Mouse (Mus musculus) embryonic fibroblast, embryonic 13.5 days (primary cell): ENCODE data around the gene Rasgrp2. TPM values are rescaled to one million over a fixed set of nuclear protein-coding genes. Genes with fewer than 3 reads are reported as not detected.

ENCODE experiments used
- H3K27ac ChIP-seq: 2 replicates; pipeline ENCODE4 v1.5.1; 2012; ENCODE audit warnings: low read length, control low read depth, inconsistent platforms; ENCODE audit not compliant: insufficient read depth
- H3K4me1 ChIP-seq: 2 replicates; pipeline ENCODE4 v1.6.1; 2011; ENCODE audit warnings: low read length; ENCODE audit not compliant: control insufficient read depth, insufficient read depth
- H3K4me3 ChIP-seq: 2 replicates; pipeline ENCODE4 v1.5.1; 2011; ENCODE audit warnings: mild to moderate bottlenecking, control low read depth, low read length; ENCODE audit not compliant: insufficient read depth
- CTCF ChIP-seq: IDR thresholded peaks from 2 replicates; pipeline ENCODE4 v1.5.1; 2011; ENCODE audit warnings: mild to moderate bottlenecking, control low read depth, low read length, moderate library complexity, borderline replicate concordance; ENCODE audit not compliant: insufficient read depth
- POLR2A ChIP-seq: IDR thresholded peaks from 2 replicates; pipeline ENCODE4 v1.6.1; 2011; ENCODE audit warnings: low read depth, mild to moderate bottlenecking, control low read depth, low read length, moderate library complexity
- polyA plus RNA-seq: library from polyadenylated mRNA; stranded (reverse); fragments of >200 nt; gene quantifications from 2 replicates; pipeline ENCODE4 v1.2.4, GENCODE M21; 2011; ENCODE audit warnings: low read depth; ENCODE audit not compliant: missing spikeins, insufficient read length

Rasgrp2 gene
- polyA plus RNA-seq, 1 experiment, result 1.8 TPM

- Histone ChIP-seq H3K27ac (no peak overlapping the region), H3K4me3 (no peak overlapping the region), H3K4me1 (no peaks in the 10 kb centered on the region)
- TF ChIP-seq CTCF (no peak), POLR2A (no peak)
These were observed 16.7 kb upstream of the Rasgrp2 start for GRCm38 (mm10) chr19:6382323-6382924.

- no peak overlapping the region for H3K27ac ChIP-seq
- no peak overlapping the region for H3K4me3 ChIP-seq
- H3K4me1 ChIP-seq, result no peaks in the 10 kb centered on the region
- TF ChIP-seq CTCF (no peak), POLR2A (no peak)
These were observed 15.7 kb upstream of the Rasgrp2 start for GRCm38 (mm10) chr19:6383470-6383869.

- no peak for TF ChIP-seq CTCF
- TF ChIP-seq POLR2A, result no peak
- Histone ChIP-seq H3K4me3 (no peak within 1 kb of the TSS), H3K4me1 (no peaks in the 10 kb centered on the region), H3K27ac (no peak within 1 kb of the TSS)
These were observed 15.0 kb upstream of the Rasgrp2 start, which contains the start of gene Pygm for GRCm38 (mm10) chr19:6384128-6384527. TSS of gene Pygm (plus strand) at chr19:6384399.

GRCm38 (mm10) chr19:6384954-6385353 is 14.2 kb upstream of the Rasgrp2 start:
- H3K27ac ChIP-seq, result no peak overlapping the region
- H3K4me1 ChIP-seq, result no peaks in the 10 kb centered on the region
- TF ChIP-seq CTCF (no peak), POLR2A (no peak)
- no peak overlapping the region for H3K4me3 ChIP-seq

- Histone ChIP-seq H3K4me3 (no peak overlapping the region), H3K27ac (no peak overlapping the region), H3K4me1 (no peaks in the 10 kb centered on the region)
- no peak for TF ChIP-seq CTCF
- TF ChIP-seq POLR2A, result no peak
These were observed 13.7 kb upstream of the Rasgrp2 start for GRCm38 (mm10) chr19:6385419-6385818.

GRCm38 (mm10) chr19:6385821-6386220 is 13.3 kb upstream of the Rasgrp2 start:
- Histone ChIP-seq H3K4me3 (no peak overlapping the region), H3K4me1 (no peaks in the 10 kb centered on the region), H3K27ac (no peak overlapping the region)
- TF ChIP-seq CTCF (no peak), POLR2A (no peak)

- H3K27ac ChIP-seq, result no peak overlapping the region
- no peak overlapping the region for H3K4me3 ChIP-seq
- no peaks in the 10 kb centered on the region for H3K4me1 ChIP-seq
- TF ChIP-seq CTCF, result no peak
- TF ChIP-seq POLR2A, result no peak
These were observed 12.9 kb upstream of the Rasgrp2 start for GRCm38 (mm10) chr19:6386234-6386633.

GRCm38 (mm10) chr19:6388006-6388405 is 11.1 kb upstream of the Rasgrp2 start:
- no peak overlapping the region for H3K27ac ChIP-seq
- H3K4me1 ChIP-seq, result no peaks in the 10 kb centered on the region
- H3K4me3 ChIP-seq, result no peak overlapping the region
- no peak for TF ChIP-seq POLR2A
- no peak for TF ChIP-seq CTCF

- no peaks in the 10 kb centered on the region for H3K4me1 ChIP-seq
- TF ChIP-seq POLR2A, result no peak
- no peak for TF ChIP-seq CTCF
- no peak overlapping the region for H3K27ac ChIP-seq
- H3K4me3 ChIP-seq, result no peak overlapping the region
These were observed 9.3 kb upstream of the Rasgrp2 start for GRCm38 (mm10) chr19:6389803-6390202.

GRCm38 (mm10) chr19:6390251-6390650 is 8.9 kb upstream of the Rasgrp2 start:
- Histone ChIP-seq H3K27ac (no peak overlapping the region), H3K4me3 (no peak overlapping the region), H3K4me1 (no peaks in the 10 kb centered on the region)
- no peak for TF ChIP-seq CTCF
- no peak for TF ChIP-seq POLR2A
